Mouse (Mus musculus) thymus, postnatal 14 days (tissue): ENCODE measurements around the gene Spata17.

Experiments
- DNase-seq: peaks from one replicate; pipeline ENCODE4 v3.0.0; 2021

The Spata17 gene

DNA sequence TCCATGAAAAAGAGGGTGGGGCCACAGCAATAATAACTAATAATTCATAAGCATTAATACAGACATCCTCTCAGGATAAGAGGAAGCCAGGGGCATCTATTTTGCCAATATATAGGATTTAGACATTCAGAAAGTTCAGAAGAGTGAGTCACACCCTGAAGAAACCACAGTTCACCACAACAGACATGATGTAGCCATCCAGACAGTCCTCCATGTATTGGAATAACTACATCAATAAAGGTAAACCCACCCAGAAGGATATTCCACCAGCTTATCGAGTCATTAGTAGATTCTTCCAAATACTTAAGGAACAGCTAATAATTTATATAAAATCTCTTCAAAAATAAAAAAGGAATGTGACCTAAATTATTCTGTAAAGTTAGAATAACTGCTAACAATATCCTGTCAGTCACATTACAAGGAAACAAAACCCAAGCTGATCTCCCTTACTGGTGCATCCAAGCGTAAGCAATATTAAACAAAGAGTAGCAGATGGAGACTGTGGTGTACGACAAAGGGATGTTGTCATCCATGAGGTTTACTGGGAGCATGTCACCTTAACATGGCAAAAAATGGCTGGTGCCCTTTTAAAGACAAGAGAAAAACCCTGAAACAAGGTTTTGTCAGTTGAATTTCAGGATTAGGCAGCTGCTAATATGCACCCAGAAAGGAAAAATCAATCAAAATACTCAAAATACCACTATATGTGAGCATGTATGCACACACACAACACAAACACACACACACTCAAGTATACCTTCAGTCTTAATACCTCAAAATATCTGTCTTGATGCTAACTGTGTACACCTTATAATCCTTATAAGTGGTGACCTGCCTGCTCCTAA, 138.8 kb downstream of the Spata17 start:
- DNase-seq: no peak

DNA sequence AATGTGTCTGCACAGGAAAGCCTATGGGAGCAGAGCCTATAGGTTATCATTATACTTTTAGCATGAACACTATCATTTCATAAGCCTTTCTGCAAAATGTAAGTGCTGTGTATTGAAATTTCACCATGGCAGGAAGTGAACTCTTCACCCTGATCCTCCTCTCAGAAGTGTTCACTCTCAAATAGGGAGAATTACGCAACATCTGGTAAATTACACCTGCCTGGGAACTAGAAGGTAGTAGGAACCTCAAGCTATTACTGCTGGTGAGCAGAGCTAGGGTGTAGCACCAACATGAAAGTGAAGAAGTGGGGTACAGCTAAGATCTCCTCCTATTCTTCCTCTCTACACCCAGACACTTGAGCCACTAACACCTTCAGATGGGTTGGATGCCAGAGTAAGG, 155.4 kb downstream of the Spata17 start:
- no peak for DNase-seq

DNA sequence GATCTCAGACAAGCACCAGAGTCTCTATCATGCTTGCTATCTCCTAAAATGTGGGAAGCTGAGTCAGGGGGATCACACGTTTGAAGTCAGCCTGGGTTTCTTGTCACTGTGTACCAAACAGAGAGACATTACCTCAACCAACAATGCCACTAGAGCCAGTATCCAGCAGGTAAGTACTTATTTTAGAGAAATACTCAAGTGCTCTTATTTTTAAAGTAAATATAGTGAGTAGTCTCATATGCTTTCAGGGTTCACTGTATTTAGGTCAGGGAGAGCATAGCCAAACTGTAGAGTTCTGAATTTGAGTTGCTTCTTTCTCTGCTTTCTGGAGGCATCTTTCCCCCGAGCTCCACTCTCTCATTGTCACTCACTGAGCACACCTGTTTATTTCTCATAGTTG, 160.9 kb downstream of the Spata17 start:
- DNase-seq: no peak

DNA sequence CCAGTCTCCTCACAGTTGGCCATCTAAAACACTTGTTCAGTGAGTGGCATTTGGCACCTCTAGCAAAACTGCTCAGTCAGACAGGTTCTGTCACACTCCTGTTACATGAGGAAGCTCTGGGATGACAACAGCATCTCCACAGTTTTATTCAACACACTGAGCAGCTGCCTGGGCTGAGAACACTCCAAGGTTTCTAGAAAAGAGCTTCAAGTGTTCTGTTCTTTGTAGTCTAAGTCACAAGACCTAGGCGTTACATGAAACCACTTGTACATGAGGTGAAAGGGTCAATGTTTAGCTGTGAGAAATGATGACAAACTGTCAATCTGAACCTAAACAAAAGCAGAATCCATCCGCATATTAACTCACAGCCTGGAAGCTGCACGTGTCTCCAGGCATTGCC, 161.4 kb downstream of the Spata17 start:
- no peak for DNase-seq

DNA sequence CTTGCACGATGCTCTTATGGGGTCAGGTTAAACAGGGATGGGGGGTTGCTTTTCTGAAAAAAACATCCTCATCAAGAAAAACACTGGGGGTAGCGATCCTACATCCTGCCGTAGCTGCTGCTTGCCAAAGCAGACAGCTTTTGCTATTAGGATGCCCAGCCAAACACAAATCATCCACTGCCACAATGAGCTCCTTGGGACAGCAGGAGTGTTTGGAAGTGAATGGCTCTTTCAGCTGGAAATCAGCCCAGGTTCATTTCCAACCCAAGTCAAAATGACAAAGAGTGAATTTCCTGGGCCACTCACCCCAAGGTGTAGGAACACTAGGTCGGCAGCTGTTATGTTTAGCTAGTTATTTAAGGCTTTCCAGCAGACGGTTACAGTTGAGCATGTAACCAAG, 162.7 kb downstream of the Spata17 start:
- DNase-seq: no peak

DNA sequence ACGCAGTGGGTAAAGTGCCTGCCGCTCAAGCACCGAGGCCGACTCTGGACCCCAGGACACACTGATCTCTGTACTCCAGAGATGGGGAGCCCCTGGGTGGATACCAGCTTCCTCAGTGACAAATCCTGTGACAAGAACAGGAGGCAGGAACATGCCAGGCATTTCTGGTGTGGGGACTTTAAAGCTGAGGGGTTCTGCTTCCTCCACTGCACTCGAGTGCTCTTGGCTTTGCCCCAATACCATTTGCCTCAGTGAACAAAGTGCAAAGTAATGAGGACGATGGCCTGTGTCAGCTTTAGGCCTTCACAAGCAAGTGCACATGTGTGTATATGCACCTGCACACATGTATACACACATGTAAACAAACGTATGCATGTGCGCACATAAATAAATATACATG, 164.0 kb downstream of the Spata17 start:
- no peak for DNase-seq

DNA sequence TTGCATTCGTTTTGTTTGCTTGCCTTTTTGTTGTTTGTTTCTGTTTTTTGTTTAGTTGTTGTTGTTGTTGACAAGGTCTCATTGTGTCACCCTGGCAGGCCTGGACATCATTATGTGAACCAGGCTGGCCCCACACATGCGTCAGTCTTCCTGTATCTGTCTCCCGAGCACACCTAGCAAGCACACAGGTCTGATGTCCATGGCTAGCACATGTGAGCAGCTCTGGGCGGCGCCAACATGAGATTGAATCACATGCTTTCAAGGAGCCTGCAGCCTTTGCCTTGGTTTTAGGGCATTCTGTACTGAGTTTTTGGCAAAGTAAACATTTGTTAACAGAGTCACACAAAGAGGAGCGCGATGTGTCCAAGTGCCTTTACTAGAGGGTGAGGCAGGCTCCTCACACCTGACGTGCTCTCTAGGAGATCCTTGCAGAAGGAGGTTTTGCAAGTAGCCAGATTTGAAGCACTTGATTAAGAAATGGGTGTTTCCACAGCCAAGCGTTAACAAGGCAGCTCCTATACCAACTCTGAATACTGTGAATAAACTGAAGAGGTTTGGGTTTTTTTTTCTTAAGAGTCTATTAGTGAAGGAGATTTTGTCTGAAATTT, 166.5 kb downstream of the Spata17 start:
- no peak for DNase-seq

DNA sequence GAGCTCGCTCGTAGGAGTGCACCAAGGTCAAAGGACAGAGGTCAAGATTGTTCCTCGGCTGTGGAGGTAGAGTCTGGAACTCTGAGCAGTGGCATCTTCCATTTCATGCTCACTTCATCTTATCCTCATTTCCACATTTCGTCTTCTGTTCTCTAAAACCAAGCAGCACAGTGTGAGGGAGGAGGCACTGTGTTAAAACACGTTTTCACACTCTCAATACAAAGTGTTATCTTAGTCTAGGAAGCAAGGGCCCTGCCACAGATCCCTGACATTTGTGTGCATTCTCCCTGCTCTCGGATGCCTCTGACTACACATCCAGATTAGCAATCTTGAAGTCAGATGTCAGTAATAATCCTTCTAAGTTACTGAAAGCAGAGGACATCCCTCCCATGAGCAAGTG, 170.5 kb downstream of the Spata17 start:
- DNase-seq: no peak

DNA sequence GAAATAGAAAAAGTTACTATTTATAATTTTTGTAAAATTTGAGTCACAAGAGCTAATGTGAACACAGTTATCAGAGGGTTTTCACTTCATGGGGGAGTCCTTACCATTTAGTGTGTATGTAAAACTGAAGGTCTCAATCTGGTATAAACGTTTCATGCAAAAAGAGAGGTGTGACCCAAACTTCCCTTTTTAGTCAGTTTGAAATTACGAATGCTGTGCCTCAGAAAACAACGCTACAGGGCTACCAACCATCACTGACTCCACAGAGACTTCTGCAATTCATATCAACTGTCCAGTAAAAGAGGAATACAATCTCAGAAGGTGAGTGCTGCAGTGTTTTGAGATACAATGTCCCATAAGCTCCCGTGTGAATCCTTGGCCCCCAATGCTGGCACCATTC, 175.5 kb downstream of the Spata17 start:
- DNase-seq: no peak

DNA sequence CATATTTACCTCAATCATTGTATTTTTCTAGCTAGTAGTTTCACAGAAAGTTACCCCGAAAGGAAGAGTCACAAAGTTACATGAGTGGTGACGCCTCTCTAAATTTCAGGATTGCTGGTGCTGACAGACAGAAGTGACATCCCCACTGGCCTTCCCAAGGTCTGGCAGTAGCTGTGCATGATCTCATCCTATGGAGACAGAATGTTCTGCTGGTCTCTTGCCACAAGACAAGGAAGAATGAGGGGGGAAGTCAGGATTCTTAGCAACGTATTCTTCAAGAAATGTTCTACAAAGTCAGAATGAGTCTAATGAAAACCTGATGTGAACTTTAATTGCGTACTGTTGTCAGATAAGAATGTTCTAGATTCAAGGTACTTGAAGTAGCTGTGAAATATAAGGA, 179.5 kb downstream of the Spata17 start:
- DNase-seq: no peak

DNA sequence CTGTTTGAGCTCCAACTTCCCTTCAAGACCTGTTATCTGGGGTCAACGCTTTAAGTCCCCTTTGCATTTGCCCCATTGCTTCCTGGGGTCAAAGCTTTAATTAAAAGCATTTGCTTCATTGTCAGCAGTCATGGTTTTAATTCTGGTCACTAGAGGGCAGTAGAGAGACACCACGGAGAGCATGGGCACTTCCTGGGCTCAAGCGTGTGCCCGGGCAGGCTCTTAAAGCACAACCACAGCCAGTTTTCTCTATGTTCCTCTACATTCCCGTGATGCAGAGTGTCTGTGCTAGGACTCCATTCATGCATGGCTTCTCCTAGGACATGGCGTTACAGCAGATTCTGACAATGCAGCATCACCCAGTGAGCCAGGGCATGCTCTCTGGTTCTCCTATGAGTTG, 183.5 kb downstream of the Spata17 start:
- DNase-seq: peak; percentile 11

DNA sequence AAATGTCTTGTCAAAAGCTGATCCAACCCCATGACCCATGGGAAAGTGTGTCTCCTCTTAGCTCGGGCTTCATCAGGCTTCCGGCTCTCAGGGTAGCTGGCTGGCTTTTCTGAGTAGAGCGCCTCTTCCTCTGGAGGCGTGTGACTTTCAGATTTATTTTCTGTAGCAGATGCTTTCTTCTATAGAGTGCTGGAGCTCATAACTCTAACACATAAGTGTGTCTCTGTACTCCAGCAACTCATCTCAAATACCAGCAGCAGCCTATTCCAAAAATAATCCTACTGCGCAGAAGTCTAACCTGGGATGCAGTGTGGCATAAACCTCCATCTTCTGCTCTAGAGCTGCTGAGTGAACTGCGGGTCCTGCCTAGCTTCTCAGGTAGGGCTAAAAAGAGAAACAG, 186.4 kb downstream of the Spata17 start:
- DNase-seq: no peak

DNA sequence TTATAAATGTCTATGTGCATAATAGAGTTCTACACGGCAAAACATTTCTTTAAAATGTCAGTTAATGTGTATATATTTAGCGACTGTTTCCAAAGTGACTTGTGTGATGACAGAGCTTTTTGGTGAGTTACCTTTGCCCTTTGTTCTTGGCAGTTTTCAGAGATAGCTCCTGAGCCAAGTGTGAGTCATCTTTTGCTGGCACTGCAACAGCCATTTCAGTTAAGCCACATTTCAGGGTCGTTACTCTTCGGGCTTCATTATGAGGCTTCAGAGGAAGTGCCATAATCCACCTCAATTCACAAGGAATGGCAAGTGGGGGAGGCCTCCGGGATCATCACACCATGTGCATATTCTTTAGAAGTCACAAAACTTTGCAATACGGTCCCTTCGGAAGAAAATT, 195.3 kb downstream of the Spata17 start:
- DNase-seq: no peak

DNA sequence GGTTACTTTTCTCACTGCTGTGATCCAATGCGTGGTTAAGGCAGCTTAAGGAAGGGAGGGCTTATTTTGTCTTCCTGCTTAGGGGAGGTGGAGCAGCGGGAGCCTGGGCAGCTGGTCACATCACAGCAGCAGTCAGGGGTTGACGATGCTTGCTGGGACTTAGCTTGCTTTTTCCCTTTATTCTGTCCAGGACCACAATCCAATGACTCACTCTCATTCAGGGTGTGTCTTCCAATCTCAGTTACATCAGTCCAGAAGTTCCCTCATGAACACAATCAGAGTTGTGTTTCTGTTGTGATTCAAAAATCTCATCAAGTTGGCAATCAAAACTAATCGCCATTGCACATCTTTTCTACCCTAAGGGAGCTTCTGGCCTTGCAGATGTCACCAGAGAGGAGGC, 199.1 kb downstream of the Spata17 start:
- no peak for DNase-seq

DNA sequence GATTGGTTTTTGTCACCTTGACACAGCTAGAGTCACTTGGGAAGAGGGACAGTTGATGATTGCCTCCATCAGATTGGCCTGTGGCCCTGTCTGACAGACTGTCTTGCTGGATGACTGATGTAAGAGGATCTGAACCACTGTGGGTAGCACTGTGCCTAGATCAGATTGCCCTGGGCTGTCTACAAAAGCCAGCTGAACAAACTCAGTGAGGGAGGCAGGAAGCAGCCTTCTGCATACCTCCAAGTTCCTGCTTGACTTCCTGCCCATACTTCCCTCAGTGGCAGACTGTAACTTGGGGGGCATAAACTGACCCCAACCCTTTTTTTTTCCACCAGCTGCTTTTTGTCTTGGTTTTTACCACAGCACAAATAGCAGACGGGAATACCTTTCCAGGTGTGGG, 199.6 kb downstream of the Spata17 start:
- no peak for DNase-seq

DNA sequence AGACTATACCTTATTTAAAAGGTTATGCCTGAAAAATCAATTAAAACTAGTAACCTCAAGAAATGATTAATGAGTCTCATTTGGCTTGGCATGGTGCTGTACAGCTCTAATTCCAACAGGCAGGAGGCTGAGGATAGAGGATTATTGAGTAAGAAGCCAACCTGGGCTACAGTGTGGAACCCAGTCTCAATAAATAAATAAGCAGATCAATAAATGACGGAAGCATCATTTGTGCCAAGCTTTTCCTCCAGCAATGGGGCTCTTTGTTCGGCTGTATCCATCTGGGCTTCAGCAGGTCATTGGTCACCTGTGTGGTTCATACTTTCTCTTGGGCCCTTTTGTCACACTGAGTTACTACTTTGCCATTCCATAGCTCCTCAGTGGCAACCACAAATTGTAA, 201.1 kb downstream of the Spata17 start:
- no peak for DNase-seq

DNA sequence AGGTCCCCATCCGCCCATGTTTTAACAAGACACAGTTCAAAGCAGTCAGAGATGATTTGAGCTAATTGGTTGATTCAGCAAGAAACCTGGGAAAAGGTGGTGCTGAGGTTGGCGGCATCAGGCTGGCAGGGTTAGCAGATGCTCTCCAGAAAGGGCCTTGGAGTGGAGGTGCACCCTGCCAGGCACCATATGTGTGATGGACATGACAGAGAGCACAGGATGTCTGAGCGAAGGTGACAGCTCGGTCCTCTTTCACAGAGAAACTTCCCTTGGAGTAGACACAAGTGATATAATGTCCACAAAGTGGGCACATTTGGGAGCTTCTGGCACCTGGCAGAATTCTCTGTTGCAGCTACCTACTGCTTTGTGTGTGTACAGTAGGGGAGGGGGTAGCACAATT, 203.7 kb downstream of the Spata17 start:
- DNase-seq: no peak

DNA sequence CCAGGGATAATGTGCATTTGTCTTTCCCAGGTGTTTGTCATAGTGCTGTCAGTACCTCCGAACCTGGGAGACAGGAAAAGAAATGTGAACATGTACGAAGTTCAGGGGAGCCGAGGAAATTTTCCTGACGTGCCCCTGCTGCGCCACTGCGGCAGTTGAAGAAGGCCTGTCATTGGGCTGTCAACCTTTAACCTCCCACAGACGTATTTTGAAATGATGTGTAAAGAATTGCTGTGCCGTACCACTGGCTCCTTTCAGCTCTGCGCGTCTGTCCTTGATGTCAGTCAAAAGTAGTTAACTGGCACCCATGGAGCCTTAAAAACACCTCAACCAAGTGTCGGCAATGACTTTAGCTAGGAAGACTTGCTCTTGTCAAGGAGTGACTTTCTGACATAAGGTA, 205.2 kb downstream of the Spata17 start:
- no peak for DNase-seq

DNA sequence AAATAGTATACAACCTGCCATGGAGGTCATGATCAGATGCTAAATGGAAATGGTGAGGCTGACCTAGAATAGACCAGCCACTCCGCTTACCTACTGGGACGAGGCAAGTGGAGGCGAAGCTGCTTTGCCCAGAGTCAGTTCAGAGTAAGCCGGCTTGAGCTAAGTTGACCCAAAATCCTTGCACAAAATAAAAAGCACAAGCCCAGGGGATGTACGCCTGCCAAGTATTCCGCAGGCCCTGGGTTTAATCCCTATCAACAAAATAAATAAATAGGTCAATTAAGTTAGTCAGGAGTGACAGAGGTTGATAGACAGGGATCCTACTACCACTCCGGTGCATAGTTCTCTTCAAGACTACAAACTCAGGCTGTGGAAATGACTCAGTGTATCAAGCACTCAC, 207.0 kb downstream of the Spata17 start:
- DNase-seq: no peak

DNA sequence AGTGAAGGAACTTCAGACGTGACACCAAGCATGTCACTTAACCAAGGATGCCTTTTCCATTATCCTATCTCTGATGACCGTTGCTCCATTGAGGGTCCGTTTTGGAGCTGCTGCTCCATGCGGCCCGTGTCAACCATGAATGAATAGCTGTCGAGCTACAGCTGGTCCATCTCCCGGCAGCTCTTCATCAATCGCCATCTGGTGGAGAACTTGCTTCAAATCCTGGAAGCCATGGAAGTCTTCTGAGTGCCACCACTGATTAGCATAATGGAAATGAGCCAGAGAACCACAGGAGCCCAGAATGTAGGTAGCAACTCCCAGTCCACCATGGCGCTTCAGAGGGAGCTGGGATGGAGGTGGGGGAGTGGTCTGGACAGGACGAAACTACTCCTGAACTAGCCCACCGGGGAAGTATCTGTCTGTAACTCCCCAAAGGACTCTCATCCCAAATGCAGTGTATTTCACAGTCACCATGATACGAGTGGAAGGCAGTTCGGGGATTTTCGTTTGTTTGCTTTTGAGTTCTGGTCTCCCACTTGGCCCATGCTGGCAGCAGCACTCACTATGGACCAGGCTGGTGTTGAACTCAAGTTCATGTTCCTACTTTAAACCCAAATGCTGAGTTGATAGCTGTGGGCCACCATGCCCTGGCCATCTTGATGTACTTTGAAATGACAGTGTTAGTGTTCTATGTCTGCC, 208.9 kb downstream of the Spata17 start:
- no peak for DNase-seq

DNA sequence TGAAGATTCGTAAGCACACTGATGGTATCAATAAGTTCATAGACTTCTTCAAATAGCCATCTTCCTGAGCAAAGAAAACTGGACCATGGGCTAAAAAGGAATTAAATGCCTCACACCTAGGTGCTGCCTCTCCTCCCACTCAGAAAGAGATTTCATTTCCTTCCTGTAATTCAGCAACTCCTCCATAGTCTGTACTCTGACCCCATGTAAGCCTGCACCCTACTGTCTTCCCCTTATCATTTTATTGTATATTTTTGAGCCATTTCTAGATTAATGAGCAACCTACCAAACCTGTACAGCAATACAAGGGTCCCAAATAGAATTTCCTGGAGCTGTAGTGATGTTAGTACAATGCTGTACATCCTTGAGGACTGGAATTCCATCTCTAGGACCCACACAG, 211.0 kb downstream of the Spata17 start:
- DNase-seq: no peak

DNA sequence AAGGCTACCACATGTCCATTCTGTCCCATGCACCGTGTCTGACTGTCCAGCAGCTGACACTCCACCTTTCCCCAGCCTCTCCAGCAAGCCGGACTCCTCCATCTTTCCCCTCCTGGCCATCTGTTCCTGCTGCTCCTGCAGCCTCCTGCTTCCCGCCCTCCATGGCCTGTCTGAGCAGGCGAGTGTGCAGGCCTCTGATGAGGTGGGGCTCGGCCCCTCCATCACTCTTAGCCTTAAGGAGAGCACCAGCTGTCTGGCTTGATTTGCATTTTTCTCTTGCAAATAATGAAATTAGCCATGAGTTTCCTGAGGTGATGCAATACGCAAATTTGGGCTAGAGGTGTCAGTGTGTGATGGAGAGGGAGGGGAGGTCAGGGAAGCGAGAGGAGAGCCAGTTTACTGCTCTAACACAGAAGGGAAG, 211.8 kb downstream of the Spata17 start:
- DNase-seq: no peak

DNA sequence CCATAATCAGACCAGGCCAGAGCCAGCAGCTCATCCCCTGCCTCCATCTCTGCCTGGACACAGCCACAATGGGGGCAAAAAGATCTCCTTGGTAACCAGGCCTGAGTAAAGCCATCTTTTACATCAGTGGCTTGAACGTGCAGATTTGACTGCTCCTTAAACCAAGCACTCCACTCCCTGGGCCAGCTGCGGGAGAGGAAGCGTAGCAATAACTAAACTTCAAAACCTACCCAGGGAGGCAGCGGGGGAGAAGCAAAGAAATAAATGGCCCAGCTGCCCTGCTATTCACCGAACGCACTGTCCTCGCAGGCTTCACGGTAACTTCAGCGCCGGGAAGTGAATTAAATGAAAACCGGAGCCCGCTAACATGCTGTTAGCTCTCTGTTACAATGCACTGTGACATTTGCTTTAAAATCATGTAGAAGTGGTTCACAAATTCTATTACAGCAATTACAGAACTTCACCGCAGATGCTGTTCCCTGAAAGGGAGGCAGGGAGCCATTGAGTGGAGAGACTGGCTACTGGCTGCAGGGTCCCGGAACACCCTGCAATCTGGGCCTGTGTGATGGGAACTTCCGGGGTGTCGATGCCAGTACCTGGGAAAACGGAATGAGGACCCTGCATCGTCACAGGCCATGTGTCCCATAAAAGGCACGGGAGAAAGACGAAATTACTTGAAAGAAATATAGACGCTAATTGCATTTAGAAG, 217.5 kb downstream of the Spata17 start:
- no peak for DNase-seq
